Mouse (Mus musculus) heart, embryonic 11.5 days (tissue): ENCODE measurements around the gene Zscan2. TPM values are rescaled to one million over a fixed set of nuclear protein-coding genes. Genes with fewer than 3 reads are reported as not detected.
A peak's percentile ranks its signal among the peaks of the same experiment; 100 is the strongest.
"Not testable (repeated sequence)": the region's sequence is repeated elsewhere in the genome, so short reads cannot be mapped to it uniquely, and the experiment has no call there.

Experiments
- ATAC-seq: fragments of 200-750 bp; cut with Nextera tagmentation; replicated peaks from 2 replicates; pipeline ENCODE4 v1.8.0; 2017; ENCODE audit warnings: moderate library complexity; ENCODE audit not compliant: insufficient number of reproducible peaks, low FRiP score, low TSS enrichment
- H3K27ac ChIP-seq: fragments of 300-500 bp; sonication (generic); 2 replicates; pipeline ENCODE4 v1.5.1; 2014; ENCODE audit warnings: mild to moderate bottlenecking, low read depth, low read length
- H3K27me3 ChIP-seq: fragments of 300-500 bp; sonication (generic); 2 replicates; pipeline ENCODE4 v1.6.1; 2014; ENCODE audit warnings: mild to moderate bottlenecking, low read length, mixed read lengths; ENCODE audit not compliant: control insufficient read depth, insufficient read depth
- H3K36me3 ChIP-seq: fragments of 300-500 bp; sonication (generic); 2 replicates; pipeline ENCODE4 v1.6.1; 2014; ENCODE audit warnings: mild to moderate bottlenecking, low read length, moderate library complexity, mixed read lengths; ENCODE audit not compliant: control insufficient read depth, insufficient read depth
- H3K4me1 ChIP-seq: fragments of 300-500 bp; sonication (generic); 2 replicates; pipeline ENCODE4 v1.6.1; 2014; ENCODE audit warnings: low read length; ENCODE audit not compliant: control insufficient read depth, insufficient read depth
- H3K4me2 ChIP-seq: fragments of 300-500 bp; sonication (generic); 2 replicates; pipeline ENCODE4 v1.6.1; 2014; ENCODE audit warnings: mild to moderate bottlenecking, moderate library complexity
- H3K4me3 ChIP-seq: fragments of 300-500 bp; sonication (generic); 2 replicates; pipeline ENCODE4 v1.5.1; 2014; ENCODE audit warnings: low read depth, low read length
- H3K9ac ChIP-seq: fragments of 300-500 bp; sonication (generic); 2 replicates; pipeline ENCODE4 v1.6.1; 2014; ENCODE audit warnings: mild to moderate bottlenecking, low read depth, low read length, moderate library complexity
- H3K9me3 ChIP-seq: fragments of 300-500 bp; sonication (generic); replicated peaks from 2 replicates; pipeline ENCODE4 v1.6.1; 2016; ENCODE audit warnings: low read length; ENCODE audit not compliant: control insufficient read depth
- WGBS: fragments of 180-500 bp; shearing (Covaris S2); extraction: QIAGEN DNeasy Blood & Tissue Kit; methylation state at CpG from one replicate; pipeline ENCODE4 v1.1.7; 2014; ENCODE audit not compliant: insufficient replicate concordance; 5-methylcytosine and 5-hydroxymethylcytosine counted together
- polyA plus RNA-seq: library from polyadenylated mRNA; unstranded; fragments of >200 nt; fragmentation: Nextera tagmentation; extraction: Ambion mirVana; gene quantifications from 2 replicates; pipeline ENCODE4 v1.2.1, GENCODE M21; 2014

Gene Zscan2
- polyA plus RNA-seq, 1 experiment from 2014 or later: 2.3 TPM

GRCm38 (mm10) chr7:80830193-80830803, 30.4 kb upstream of the Zscan2 start:
- H3K27me3 ChIP-seq: no peaks in the 10 kb centered on the region
- 0 out of 2 replicates have a peak, but pooled peaks cover 6% of the 10 kb centered on the region for H3K4me1 ChIP-seq
- ATAC-seq: no peak
- H3K36me3 ChIP-seq: no peaks in the 10 kb centered on the region
- no peak overlapping the region for H3K4me2 ChIP-seq
- 66% methylated on average over 15 of the region's 15 CpGs for WGBS
- H3K9me3 ChIP-seq: no peaks in the 10 kb centered on the region
- H3K9ac ChIP-seq: no peak overlapping the region
- no peak overlapping the region for H3K4me3 ChIP-seq
- no peak overlapping the region for H3K27ac ChIP-seq

- Histone ChIP-seq H3K4me3 (no peak overlapping the region), H3K9ac (no peak overlapping the region), H3K36me3 (no peaks in the 10 kb centered on the region), H3K27me3 (no peaks in the 10 kb centered on the region), H3K4me2 (no peak overlapping the region), H3K9me3 (no peaks in the 10 kb centered on the region), H3K27ac (no peak overlapping the region), H3K4me1 (0 out of 2 replicates have a peak, but pooled peaks cover 6% of the 10 kb centered on the region)
- 34% methylated on average over 4 of the region's 4 CpGs for WGBS
- no peak for ATAC-seq
Observed at GRCm38 (mm10) chr7:80832191-80832590, 28.5 kb upstream of the Zscan2 start.

GRCm38 (mm10) chr7:80832996-80833650, 27.6 kb upstream of the Zscan2 start:
- not testable (repeated sequence) for H3K4me1 ChIP-seq, H3K36me3 ChIP-seq, H3K4me3 ChIP-seq, ATAC-seq, H3K9me3 ChIP-seq, H3K9ac ChIP-seq, H3K27ac ChIP-seq, H3K27me3 ChIP-seq
- H3K4me2 ChIP-seq: peak overlapping the region; percentile 47
- WGBS: 16% methylated on average over 13 of the region's 14 CpGs

- WGBS: 32% methylated on average over 12 of the region's 12 CpGs
- no peak overlapping the region for H3K4me2 ChIP-seq
- H3K9ac ChIP-seq: no peak overlapping the region
- no peak for ATAC-seq
- H3K4me3 ChIP-seq: no peak overlapping the region
- no peaks in the 10 kb centered on the region for H3K27me3 ChIP-seq
- no peak overlapping the region for H3K27ac ChIP-seq
- H3K4me1 ChIP-seq: 0 out of 2 replicates have a peak, but pooled peaks cover 8% of the 10 kb centered on the region
- no peaks in the 10 kb centered on the region for H3K36me3 ChIP-seq
- H3K9me3 ChIP-seq: no peaks in the 10 kb centered on the region
Observed at GRCm38 (mm10) chr7:80833651-80834532, 26.8 kb upstream of the Zscan2 start.

GRCm38 (mm10) chr7:80835984-80836652, 24.6 kb upstream of the Zscan2 start:
- no peaks in the 10 kb centered on the region for H3K27me3 ChIP-seq
- no peak for ATAC-seq
- 74% methylated on average over 4 of the region's 4 CpGs for WGBS
- H3K9ac ChIP-seq: no peak overlapping the region
- H3K4me3 ChIP-seq: no peak overlapping the region
- H3K36me3 ChIP-seq: no peaks in the 10 kb centered on the region
- no peak overlapping the region for H3K27ac ChIP-seq
- H3K4me1 ChIP-seq: 0 out of 2 replicates have a peak, but pooled peaks cover 4% of the 10 kb centered on the region
- no peak overlapping the region for H3K4me2 ChIP-seq
- H3K9me3 ChIP-seq: no peaks in the 10 kb centered on the region

- H3K9ac ChIP-seq: no peak overlapping the region
- 51% methylated on average over 9 of the region's 9 CpGs for WGBS
- no peak for ATAC-seq
- H3K4me3 ChIP-seq: no peak overlapping the region
- H3K36me3 ChIP-seq: no peaks in the 10 kb centered on the region
- no peaks in the 10 kb centered on the region for H3K9me3 ChIP-seq
- H3K4me1 ChIP-seq: 0 out of 2 replicates have a peak, but pooled peaks cover 4% of the 10 kb centered on the region
- no peaks in the 10 kb centered on the region for H3K27me3 ChIP-seq
- H3K4me2 ChIP-seq: no peak overlapping the region
- H3K27ac ChIP-seq: no peak overlapping the region
Observed at GRCm38 (mm10) chr7:80837736-80838135, 23.0 kb upstream of the Zscan2 start.

- no peak overlapping the region for H3K9ac ChIP-seq
- no peak overlapping the region for H3K4me2 ChIP-seq
- H3K36me3 ChIP-seq: no peaks in the 10 kb centered on the region
- no peaks in the 10 kb centered on the region for H3K9me3 ChIP-seq
- ATAC-seq: no peak
- 0 out of 2 replicates have a peak, but pooled peaks cover 4% of the 10 kb centered on the region for H3K4me1 ChIP-seq
- H3K27me3 ChIP-seq: no peaks in the 10 kb centered on the region
- no peak overlapping the region for H3K4me3 ChIP-seq
- no peak overlapping the region for H3K27ac ChIP-seq
- WGBS: 42% methylated on average over 7 of the region's 7 CpGs
Observed at GRCm38 (mm10) chr7:80838247-80838646, 22.5 kb upstream of the Zscan2 start.

- Histone ChIP-seq H3K27me3 (no peaks in the 10 kb centered on the region), H3K4me1 (0 out of 2 replicates have a peak, but pooled peaks cover 2% of the 10 kb centered on the region), H3K4me3 (no peak overlapping the region), H3K9ac (no peak overlapping the region), H3K4me2 (no peak overlapping the region), H3K27ac (no peak overlapping the region), H3K36me3 (no peaks in the 10 kb centered on the region), H3K9me3 (no peaks in the 10 kb centered on the region)
- ATAC-seq: no peak
Observed at GRCm38 (mm10) chr7:80839755-80840154, 21.0 kb upstream of the Zscan2 start.
